Mouse (Mus musculus) lung, embryonic 15.5 days (tissue): Measurements from ENCODE around the gene Srd5a1. TPM values are rescaled to one million over a fixed set of nuclear protein-coding genes. Genes with fewer than 3 reads are reported as not detected.

Source experiments
- polyA plus RNA-seq: library from polyadenylated mRNA; unstranded; fragments of >200 nt; fragmentation: Nextera tagmentation; extraction: Ambion mirVana; gene quantifications from 2 replicates; pipeline ENCODE4 v1.2.1, GENCODE M21; 2015

The Srd5a1 gene
- polyA plus RNA-seq, 1 experiment from 2014 or later, result 29.9 TPM

Other genes starting within 250 kb of the Srd5a1 start
- 112 and 113 TPM in 2 replicates for gene Nsun2, start 77.7 kb downstream of the Srd5a1 start, polyA plus RNA-seq
- 5.3 and 5.7 TPM in 2 replicates for gene Tent4a, start 76.8 kb downstream of the Srd5a1 start, polyA plus RNA-seq
- 0.09 and 0.30 TPM in 2 replicates for gene Ube2ql1, start 128.4 kb upstream of the Srd5a1 start, polyA plus RNA-seq
- 137 and 141 TPM in 2 replicates for gene Med10, start 191.0 kb upstream of the Srd5a1 start, polyA plus RNA-seq